ENCODE assay signal across 7 mouse cellular contexts in genomic region chr4:117181863-117182758, GRCm38 (mm10). TPM values are rescaled to one million over a fixed set of nuclear protein-coding genes. Genes with fewer than 3 reads are reported as not detected.
A peak's percentile ranks its signal among the peaks of the same experiment; 100 is the strongest.
DNase-seq lines count a peak whose midpoint lies in the region; ATAC-seq and TF ChIP-seq lines count a peak whose summit lies in the region.

Gene Kif2c, minus strand, starts transcription at chr4:117182639.

- peak; percentile 91 for ATAC-seq in embryonic facial prominence, embryonic 12.5 days (ENCODE audit: insufficient number of reproducible peaks, insufficient read depth, low FRiP score, low TSS enrichment)
- ATAC-seq in limb, embryonic 13.5 days (ENCODE audit: low FRiP score, low read depth), result peak; percentile 97
- ATAC-seq in midbrain, embryonic 16.5 days, result peak; percentile 98

- TF ChIP-seq EP300 in heart, adult 2 months (IDR thresholded peaks at IDR 0.05; ENCODE audit: insufficient read depth, low read depth, low read length), result no peak

- peaks cover 9% of the 10 kb centered on the region for H3K4me1 ChIP-seq in embryonic facial prominence, embryonic 12.5 days
- peaks cover 1% of the 10 kb centered on the region; the same call in 1 of the 2 replicates for H3K4me1 ChIP-seq in heart, adult 2 months (ENCODE audit: control insufficient read depth, insufficient read depth, low read length)
- H3K4me1 ChIP-seq in limb, embryonic 13.5 days, result peaks cover 12% of the 10 kb centered on the region
- peaks cover 9% of the 10 kb centered on the region for H3K4me1 ChIP-seq in midbrain, embryonic 16.5 days (ENCODE audit: control insufficient read depth, insufficient read depth, low read length)

- H3K4me2 ChIP-seq in embryonic facial prominence, embryonic 12.5 days (replicated peaks), result peak within 1 kb of the TSS; percentile 72
- H3K4me2 ChIP-seq in limb, embryonic 13.5 days (replicated peaks), result peak within 1 kb of the TSS; percentile 88
- peak within 1 kb of the TSS; percentile 84 for H3K4me2 ChIP-seq in midbrain, embryonic 16.5 days (ENCODE audit: low read length)

- peak within 1 kb of the TSS; percentile 61 for H3K9ac ChIP-seq in embryonic facial prominence, embryonic 12.5 days
- H3K9ac ChIP-seq in heart, adult 2 months (ENCODE audit: low read depth, low read length), result peak within 1 kb of the TSS; percentile 63
- H3K9ac ChIP-seq in limb, embryonic 13.5 days, result peak within 1 kb of the TSS; percentile 68
- peak within 1 kb of the TSS; percentile 71 for H3K9ac ChIP-seq in midbrain, embryonic 16.5 days (ENCODE audit: low read depth, low read length)

- no peaks in the 10 kb centered on the region for H3K79me2 ChIP-seq in heart, adult 2 months (replicated peaks; ENCODE audit: control insufficient read depth, insufficient read depth, low read length)

- peaks cover 30% of the 10 kb centered on the region for H3K36me3 ChIP-seq in embryonic facial prominence, embryonic 12.5 days
- H3K36me3 ChIP-seq in heart, adult 2 months (ENCODE audit: control insufficient read depth, insufficient read depth, low read length), result no peaks in the 10 kb centered on the region
- H3K36me3 ChIP-seq in limb, embryonic 13.5 days, result peaks cover 30% of the 10 kb centered on the region
- H3K36me3 ChIP-seq in midbrain, embryonic 16.5 days (ENCODE audit: control insufficient read depth, insufficient read depth, low read length), result no peaks in the 10 kb centered on the region

- H3K4me3 ChIP-seq in embryonic facial prominence, embryonic 12.5 days, result peak within 1 kb of the TSS; percentile 56
- peak within 1 kb of the TSS; percentile 64 for H3K4me3 ChIP-seq in heart, adult 2 months
- H3K4me3 ChIP-seq in limb, embryonic 13.5 days, result peak within 1 kb of the TSS; percentile 73
- peak within 1 kb of the TSS; percentile 52 for H3K4me3 ChIP-seq in midbrain, embryonic 16.5 days (ENCODE audit: low read depth, low read length)

- DNase-seq in adrenal gland, postnatal 25 days, result peak; percentile 91
- DNase-seq in heart, adult 2 months, result peak; percentile 91 to 97
- peak; percentile 89 to 93 for DNase-seq in kidney, adult 8-10 months
- DNase-seq in spleen, postnatal 10 days (ENCODE audit: low spot score in 2 of 2), result peak; percentile 92 to 95

- H3K27ac ChIP-seq in embryonic facial prominence, embryonic 12.5 days, result peak within 1 kb of the TSS; percentile 61
- H3K27ac ChIP-seq in heart, adult 2 months, result peak within 1 kb of the TSS; percentile 85
- H3K27ac ChIP-seq in limb, embryonic 13.5 days, result peak within 1 kb of the TSS; percentile 65; the same call in 1 of the 2 replicates
- H3K27ac ChIP-seq in midbrain, embryonic 16.5 days (ENCODE audit: low read length), result peak within 1 kb of the TSS; percentile 76

- under 1% methylated on average over 42 of the region's 42 CpGs for WGBS in embryonic facial prominence, embryonic 12.5 days
- WGBS in heart, adult 2 months, result 1% methylated on average over 42 of the region's 42 CpGs
- 1% methylated on average over 42 of the region's 42 CpGs for WGBS in limb, embryonic 13.5 days
- 1% methylated on average over 42 of the region's 42 CpGs for WGBS in midbrain, embryonic 16.5 days

- peak; percentile 68 for TF ChIP-seq POLR2A in heart, adult 2 months (IDR thresholded peaks at IDR 0.05; ENCODE audit: insufficient read depth, low read depth, low read length)

- no peaks in the 10 kb centered on the region for H3K9me3 ChIP-seq in embryonic facial prominence, embryonic 12.5 days
- H3K9me3 ChIP-seq in limb, embryonic 13.5 days, result no peaks in the 10 kb centered on the region
- no peaks in the 10 kb centered on the region for H3K9me3 ChIP-seq in midbrain, embryonic 16.5 days (replicated peaks; ENCODE audit: control insufficient read depth, low read length, poor library complexity, severe bottlenecking)

- peak; percentile 31 for TF ChIP-seq CTCF in heart, adult 2 months (IDR thresholded peaks at IDR 0.05)

- intact Hi-C loops in heart, adult 2 months (cut with DNase I), result loop anchor here (2.0 kb wide), 2 partner anchors 25 to 61 kb away; partner anchors contain the start of gene Rps8

- H3K27me3 ChIP-seq in embryonic facial prominence, embryonic 12.5 days, result no peaks in the 10 kb centered on the region
- H3K27me3 ChIP-seq in heart, adult 2 months (ENCODE audit: control insufficient read depth, insufficient read depth, low read length), result no peaks in the 10 kb centered on the region
- no peaks in the 10 kb centered on the region for H3K27me3 ChIP-seq in limb, embryonic 13.5 days
- H3K27me3 ChIP-seq in midbrain, embryonic 16.5 days (ENCODE audit: control insufficient read depth, insufficient read depth, low read depth, low read length), result no peaks in the 10 kb centered on the region

RNA-seq across cellular contexts. Expression of gene Kif2c, which starts in this region (rescaled TPM):
- 2.8 and 4.7 TPM in 2 replicates for total RNA-seq in adrenal gland, postnatal 25 days (2021)
- polyA plus RNA-seq in embryonic facial prominence, embryonic 12.5 days (2016; fragmentation: Nextera tagmentation; extraction: Ambion mirVana), result 83.8 and 89.5 TPM in 2 replicates
- total RNA-seq in heart, adult 2 months (2021), result under 1 TPM; 0.14 to 0.26 TPM
- 0.25 and 0.41 TPM in 2 replicates for polyA plus RNA-seq in heart, adult 2 months (2012; rRNA removed)
- polyA plus RNA-seq in limb, embryonic 13.5 days (2015; fragmentation: Nextera tagmentation; extraction: Ambion mirVana), result 71.4 and 72.6 TPM in 2 replicates
- 6.4 and 7.3 TPM in 2 replicates for polyA plus RNA-seq in midbrain, embryonic 16.5 days (2015; fragmentation: Nextera tagmentation; extraction: Ambion mirVana)

Comparison
In these comparisons a context has a peak if more than half of its experiments do, and no peak if none do; other contexts are left out.
1. Peak in every context shown above with its lines: DNase-seq, ATAC-seq, H3K4me3 ChIP-seq and H3K27ac ChIP-seq.
2. Peak in DNase-seq, H3K4me3 ChIP-seq, H3K27ac ChIP-seq and H3K9ac ChIP-seq in heart, adult 2 months; RNA of the gene not detected or under 1 TPM.